Mouse (Mus musculus) A20 (cell line): ENCODE results near the gene Gpbp1l1.

Experiments
- DNase-seq: peaks from one replicate; pipeline ENCODE4 v3.0.0-alpha.2; 2011; ENCODE audit warnings: low read depth, low spot score

Gpbp1l1 gene

DNA sequence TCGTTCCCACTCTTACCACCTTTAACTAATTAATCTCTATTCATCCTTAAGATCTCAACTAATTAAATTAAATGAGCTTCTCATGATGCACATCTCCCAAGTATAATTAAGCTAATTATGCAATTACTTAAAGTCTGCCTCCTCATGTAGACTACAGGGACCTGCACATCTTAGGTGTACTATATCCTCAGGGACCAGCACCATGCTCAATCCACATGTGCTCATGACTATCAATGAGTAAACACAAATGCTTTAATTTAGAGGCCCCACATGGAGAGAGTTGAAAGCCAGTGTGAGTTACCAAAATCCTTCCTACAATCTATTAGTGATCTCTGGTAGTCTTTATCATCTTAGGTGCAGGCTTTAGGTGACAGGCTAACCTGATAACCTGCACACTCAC, 77.7 kb downstream of the Gpbp1l1 start:
- no peak for DNase-seq

DNA sequence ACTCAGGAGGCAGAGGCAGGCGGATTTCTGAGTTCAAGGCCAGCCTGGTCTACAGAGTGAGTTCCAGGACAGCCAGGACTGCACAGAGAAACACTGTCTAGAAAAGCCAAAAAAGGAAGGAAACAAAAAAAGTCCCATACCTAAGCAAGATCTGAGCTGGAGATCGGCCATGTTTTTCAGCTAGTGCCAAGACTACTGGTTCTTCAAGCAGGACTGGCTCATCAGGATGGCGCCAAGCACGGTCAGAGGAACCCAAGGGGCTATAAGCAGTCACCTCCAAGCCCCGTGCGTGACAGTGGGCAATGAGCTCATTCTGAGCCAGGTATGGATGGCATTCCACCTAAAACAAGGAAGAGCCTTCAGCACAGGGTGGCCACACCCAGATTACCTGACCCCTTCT, 81.4 kb downstream of the Gpbp1l1 start:
- no peak for DNase-seq

- DNase-seq: no peak
These were observed 84.6 kb downstream of the Gpbp1l1 start for GRCm38 (mm10) chr4:116642071-116642470.
